Mouse (Mus musculus): ENCODE results near the gene Ifi211. TPM values are rescaled to one million over a fixed set of nuclear protein-coding genes. Genes with fewer than 3 reads are reported as not detected.
"Not testable (repeated sequence)": the region's sequence is repeated elsewhere in the genome, so short reads cannot be mapped to it uniquely, and the experiment has no call there.

The Ifi211 gene
- polyA plus RNA-seq (2015; fragmentation: Nextera tagmentation; extraction: Ambion mirVana), result 1.1 and 1.5 TPM in 2 replicates

DNA sequence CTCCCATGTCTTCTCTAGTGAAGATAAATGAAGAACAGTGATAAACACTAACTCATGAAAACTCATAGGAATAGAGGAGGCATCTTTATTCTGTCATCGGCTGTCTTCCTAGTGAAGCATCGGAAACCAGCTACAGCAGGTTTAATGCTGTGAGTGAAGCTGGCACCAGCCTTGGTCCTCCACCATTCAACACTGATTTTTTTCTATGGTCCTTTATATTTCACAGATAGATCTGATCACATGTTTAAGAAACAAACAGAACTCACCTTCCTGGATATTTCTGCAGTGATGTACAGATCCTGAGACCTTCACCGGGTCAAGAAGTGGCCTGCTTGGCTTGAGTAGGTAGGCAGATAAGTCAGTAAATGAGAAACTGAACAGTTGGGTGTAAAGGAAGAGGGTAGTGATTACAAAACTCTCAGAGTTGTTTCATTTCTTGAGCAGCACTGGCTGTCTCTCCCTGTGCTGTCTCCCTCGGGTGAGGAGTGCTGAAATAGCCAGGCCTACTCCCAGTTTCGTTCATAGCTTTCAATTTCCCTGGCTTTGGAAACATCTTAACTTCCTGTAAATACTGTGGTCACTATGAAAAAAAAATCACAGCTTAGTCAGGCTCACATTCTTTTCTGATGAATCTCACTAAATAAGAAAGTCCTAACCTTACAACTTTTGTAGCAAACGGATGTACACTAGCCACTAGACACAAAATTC is at the start of gene Ifi211:
Gene Ifi211, minus strand, starts transcription at position 499 of the 708 bp plus-strand sequence.
- not testable (repeated sequence) for H3K4me1 ChIP-seq (ENCODE audit: control insufficient read depth, insufficient read depth, low read length); H3K4me2 ChIP-seq (ENCODE audit: low read depth, low read length); H3K9me3 ChIP-seq (replicated peaks; ENCODE audit: control insufficient read depth, low read length); H3K36me3 ChIP-seq (ENCODE audit: control insufficient read depth, insufficient read depth, low read length); ATAC-seq (ENCODE audit: insufficient read depth, low FRiP score); H3K9ac ChIP-seq (ENCODE audit: low read length); H3K4me3 ChIP-seq (replicated peaks; ENCODE audit: low read length); H3K27ac ChIP-seq (ENCODE audit: low read length); H3K27me3 ChIP-seq (ENCODE audit: control insufficient read depth, insufficient read depth, low read length)
- 69% methylated on average over 6 of the region's 6 CpGs for WGBS

DNA sequence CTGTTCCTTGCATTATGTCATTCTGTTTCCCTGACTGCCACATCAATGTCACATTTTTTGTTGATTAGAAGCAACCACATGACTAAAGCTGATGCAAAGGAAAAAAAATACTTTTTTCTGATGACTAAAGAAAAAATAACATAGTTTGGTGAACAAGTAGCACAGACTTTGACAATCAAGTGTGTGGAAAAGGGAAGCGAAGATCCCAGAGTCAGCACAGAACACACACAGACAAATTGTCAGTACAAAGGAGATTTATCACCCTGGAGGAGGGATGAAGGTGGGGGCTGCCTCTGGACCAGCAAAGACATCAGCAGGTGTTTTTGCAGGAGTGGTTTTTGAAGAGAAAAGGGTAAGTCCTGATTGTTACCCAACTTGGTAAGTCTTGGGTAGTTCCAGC is 48.6 kb upstream of the Ifi211 start:
- not testable (repeated sequence) for H3K27me3 ChIP-seq (ENCODE audit: control insufficient read depth, insufficient read depth, low read length); H3K9me3 ChIP-seq (replicated peaks; ENCODE audit: control insufficient read depth, low read length); H3K4me3 ChIP-seq (replicated peaks; ENCODE audit: low read length); H3K9ac ChIP-seq (ENCODE audit: low read length); H3K27ac ChIP-seq (ENCODE audit: low read length); H3K36me3 ChIP-seq (ENCODE audit: control insufficient read depth, insufficient read depth, low read length); H3K4me2 ChIP-seq (ENCODE audit: low read depth, low read length); ATAC-seq (ENCODE audit: insufficient read depth, low FRiP score); H3K4me1 ChIP-seq (ENCODE audit: control insufficient read depth, insufficient read depth, low read length)
- WGBS, result 68% methylated on average over 1 of the region's 1 CpGs

DNA sequence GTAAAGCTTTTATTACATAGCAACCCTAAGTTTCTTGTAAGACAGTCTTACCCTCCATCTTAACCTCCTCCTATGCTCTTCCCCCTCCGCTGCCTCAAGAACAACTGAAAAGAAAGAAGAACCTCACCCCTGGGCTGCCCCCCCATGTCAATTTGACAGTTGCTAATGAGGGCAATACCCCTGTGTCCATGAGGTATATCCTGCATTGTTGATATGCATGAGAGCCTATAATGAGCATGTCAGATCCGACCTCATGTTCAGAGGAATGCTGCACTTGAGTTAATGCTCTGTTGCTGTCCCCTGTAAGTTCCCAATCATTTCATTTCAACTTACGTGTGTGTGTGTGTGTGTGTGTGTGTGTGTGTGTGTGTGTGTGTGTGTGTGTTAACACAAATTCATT is 47.2 kb upstream of the Ifi211 start:
- 68% methylated on average over 3 of the region's 3 CpGs for WGBS
- H3K4me3 ChIP-seq (replicated peaks; ENCODE audit: low read length); H3K4me2 ChIP-seq (ENCODE audit: low read depth, low read length); H3K36me3 ChIP-seq (ENCODE audit: control insufficient read depth, insufficient read depth, low read length); H3K4me1 ChIP-seq (ENCODE audit: control insufficient read depth, insufficient read depth, low read length); H3K9ac ChIP-seq (ENCODE audit: low read length); ATAC-seq (ENCODE audit: insufficient read depth, low FRiP score); H3K27me3 ChIP-seq (ENCODE audit: control insufficient read depth, insufficient read depth, low read length); H3K9me3 ChIP-seq (replicated peaks; ENCODE audit: control insufficient read depth, low read length); H3K27ac ChIP-seq (ENCODE audit: low read length): not testable (repeated sequence)

DNA sequence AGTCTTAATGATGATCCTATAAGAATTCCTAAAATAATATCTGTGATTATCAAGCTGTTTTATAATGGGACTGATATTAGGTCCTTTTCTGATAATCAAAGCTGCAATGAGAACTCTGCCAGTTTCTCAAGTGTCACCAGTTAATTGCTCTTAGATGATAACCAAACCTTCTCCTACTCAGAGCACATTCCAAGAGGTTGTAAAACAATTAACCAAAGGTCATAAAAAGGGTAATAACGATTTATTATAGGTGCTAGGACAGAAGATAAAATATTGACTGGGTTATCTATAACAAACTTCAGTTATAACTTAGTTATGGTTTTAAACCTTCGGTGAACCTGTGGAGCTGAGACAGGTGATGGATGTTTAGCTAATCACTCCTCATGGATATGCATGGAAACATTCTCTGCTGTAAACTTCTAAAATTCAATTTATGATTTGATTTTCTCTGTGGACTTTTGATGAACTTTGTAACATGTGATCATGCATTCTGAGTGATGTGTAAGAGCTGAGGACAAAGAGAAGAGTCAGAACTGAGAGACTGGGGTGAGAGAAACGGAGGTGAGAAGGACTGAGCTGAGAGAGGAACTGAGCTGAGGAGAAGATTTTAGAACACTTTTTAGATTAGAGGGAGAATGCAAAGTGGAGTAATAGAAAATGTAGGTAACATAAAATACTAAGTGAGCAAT is 43.1 kb upstream of the Ifi211 start:
- 26% methylated on average over 3 of the region's 3 CpGs for WGBS
- H3K27ac ChIP-seq (ENCODE audit: low read length); ATAC-seq (ENCODE audit: insufficient read depth, low FRiP score): not testable (repeated sequence)

DNA sequence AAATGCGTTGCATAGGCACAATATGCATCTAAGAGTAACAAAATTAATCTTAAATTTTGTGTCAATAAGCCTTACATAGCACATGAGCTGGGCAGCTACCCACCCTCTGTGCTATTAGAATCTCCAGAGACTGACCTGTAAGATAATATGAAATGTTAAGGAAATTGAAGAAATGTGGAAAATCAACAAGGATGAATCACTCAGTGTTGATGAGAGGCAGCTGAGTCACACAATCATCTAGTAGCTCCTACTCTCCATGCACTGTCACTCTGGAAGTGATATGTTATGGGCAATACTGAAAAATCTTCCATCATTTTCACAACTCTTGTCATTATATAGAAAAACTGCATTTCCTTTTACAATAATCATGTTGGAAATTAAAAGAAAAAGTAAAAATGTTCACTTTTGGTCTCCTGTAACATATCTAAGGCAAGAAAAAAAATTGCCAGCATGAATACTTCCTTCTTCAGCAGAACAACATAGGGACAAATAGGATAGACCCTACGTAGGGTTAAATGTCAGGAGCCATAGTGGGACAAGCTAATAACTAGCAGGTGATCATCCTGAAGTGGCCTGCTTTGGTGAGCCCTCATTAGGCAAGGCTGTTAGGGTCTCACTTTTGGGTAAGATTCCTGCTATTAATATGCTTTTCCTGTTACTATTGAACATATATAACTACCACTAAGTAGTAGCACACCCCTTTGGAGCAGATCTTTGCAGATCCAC is 42.4 kb upstream of the Ifi211 start:
- no peaks in the 10 kb centered on the region for H3K36me3 ChIP-seq (ENCODE audit: control insufficient read depth, insufficient read depth, low read length)
- H3K9ac ChIP-seq (ENCODE audit: low read length), result no peak overlapping the region
- H3K9me3 ChIP-seq (replicated peaks; ENCODE audit: control insufficient read depth, low read length), result no peaks in the 10 kb centered on the region
- ATAC-seq (ENCODE audit: insufficient read depth, low FRiP score), result no peak
- no peak overlapping the region for H3K27ac ChIP-seq (ENCODE audit: low read length)
- no peaks in the 10 kb centered on the region for H3K27me3 ChIP-seq (ENCODE audit: control insufficient read depth, insufficient read depth, low read length)
- 82% methylated on average over 2 of the region's 2 CpGs for WGBS
- H3K4me1 ChIP-seq (ENCODE audit: control insufficient read depth, insufficient read depth, low read length), result no peaks in the 10 kb centered on the region
- H3K4me2 ChIP-seq (ENCODE audit: low read depth, low read length), result no peak overlapping the region
- no peak overlapping the region for H3K4me3 ChIP-seq (replicated peaks; ENCODE audit: low read length)

More for the DNA sequence above, 43.1 kb upstream of the Ifi211 start:
- H3K4me2 ChIP-seq (ENCODE audit: low read depth, low read length); H3K4me1 ChIP-seq (ENCODE audit: control insufficient read depth, insufficient read depth, low read length); H3K36me3 ChIP-seq (ENCODE audit: control insufficient read depth, insufficient read depth, low read length); H3K4me3 ChIP-seq (replicated peaks; ENCODE audit: low read length); H3K9ac ChIP-seq (ENCODE audit: low read length); H3K27me3 ChIP-seq (ENCODE audit: control insufficient read depth, insufficient read depth, low read length); H3K9me3 ChIP-seq (replicated peaks; ENCODE audit: control insufficient read depth, low read length): not testable (repeated sequence)

DNA sequence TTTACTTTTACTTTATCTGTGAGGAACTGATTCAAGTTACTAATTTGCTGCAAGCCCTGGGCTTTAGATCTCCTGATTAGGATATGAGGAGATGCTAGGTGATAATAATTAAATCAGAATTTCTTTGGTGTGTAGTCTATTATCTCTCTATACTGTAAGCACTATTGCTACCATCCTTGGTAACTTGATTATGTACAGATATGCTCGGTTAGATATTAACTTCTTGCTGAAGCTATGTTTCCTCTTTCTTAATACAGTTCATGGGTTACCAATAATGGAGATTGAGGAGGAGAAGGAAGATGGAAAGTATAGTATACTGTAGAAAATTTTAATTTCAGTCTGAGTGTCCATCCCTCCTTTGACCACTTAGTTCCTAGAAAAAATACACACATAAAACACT is 40.7 kb upstream of the Ifi211 start:
- H3K4me3 ChIP-seq (replicated peaks; ENCODE audit: low read length), result no peak overlapping the region
- no peaks in the 10 kb centered on the region for H3K27me3 ChIP-seq (ENCODE audit: control insufficient read depth, insufficient read depth, low read length)
- H3K9me3 ChIP-seq (replicated peaks; ENCODE audit: control insufficient read depth, low read length), result no peaks in the 10 kb centered on the region
- no peak for ATAC-seq (ENCODE audit: insufficient read depth, low FRiP score)
- no peak overlapping the region for H3K27ac ChIP-seq (ENCODE audit: low read length)
- no peak overlapping the region for H3K9ac ChIP-seq (ENCODE audit: low read length)
- no peaks in the 10 kb centered on the region for H3K36me3 ChIP-seq (ENCODE audit: control insufficient read depth, insufficient read depth, low read length)
- H3K4me1 ChIP-seq (ENCODE audit: control insufficient read depth, insufficient read depth, low read length), result no peaks in the 10 kb centered on the region
- H3K4me2 ChIP-seq (ENCODE audit: low read depth, low read length), result no peak overlapping the region
- 74% methylated on average over 1 of the region's 1 CpGs for WGBS

DNA sequence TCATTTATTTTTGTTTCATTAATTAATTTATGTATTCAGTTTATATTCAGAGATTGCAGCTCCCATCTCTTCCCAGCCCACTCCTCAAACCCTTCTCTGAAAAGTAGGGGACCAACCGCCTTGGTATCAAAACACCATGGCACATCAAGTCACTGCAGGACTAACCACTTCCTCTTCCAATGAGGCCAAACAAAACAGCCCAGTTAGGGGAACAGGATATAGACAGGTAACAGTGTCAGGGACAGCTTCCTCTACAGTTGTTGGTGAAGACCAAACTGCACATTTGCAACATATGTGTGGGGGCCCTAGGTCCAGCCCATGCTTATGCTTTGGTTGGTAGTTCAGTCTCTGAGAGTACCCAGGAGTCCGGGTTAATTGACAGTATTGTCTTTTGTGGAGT is 36.2 kb upstream of the Ifi211 start:
- 78% methylated on average over 2 of the region's 2 CpGs for WGBS
- H3K4me2 ChIP-seq (ENCODE audit: low read depth, low read length); H3K27ac ChIP-seq (ENCODE audit: low read length); H3K4me3 ChIP-seq (replicated peaks; ENCODE audit: low read length); H3K4me1 ChIP-seq (ENCODE audit: control insufficient read depth, insufficient read depth, low read length); H3K9ac ChIP-seq (ENCODE audit: low read length); ATAC-seq (ENCODE audit: insufficient read depth, low FRiP score); H3K27me3 ChIP-seq (ENCODE audit: control insufficient read depth, insufficient read depth, low read length); H3K9me3 ChIP-seq (replicated peaks; ENCODE audit: control insufficient read depth, low read length); H3K36me3 ChIP-seq (ENCODE audit: control insufficient read depth, insufficient read depth, low read length): not testable (repeated sequence)

DNA sequence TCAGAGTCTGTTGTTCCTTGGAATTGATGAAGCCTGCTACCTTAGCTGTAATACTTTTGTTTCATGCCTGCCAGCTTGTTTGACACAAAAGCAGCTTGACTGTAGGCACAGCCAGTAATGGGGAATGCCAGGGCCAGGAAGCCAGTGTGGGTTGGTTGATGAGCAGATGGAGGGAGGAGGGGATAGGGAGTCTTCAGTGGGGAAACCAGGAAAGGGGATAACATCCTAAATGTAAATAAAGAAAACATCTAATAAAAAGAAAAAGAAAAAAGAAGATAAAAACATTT is 29.9 kb upstream of the Ifi211 start:
- H3K4me1 ChIP-seq (ENCODE audit: control insufficient read depth, insufficient read depth, low read length); H3K9me3 ChIP-seq (replicated peaks; ENCODE audit: control insufficient read depth, low read length); H3K9ac ChIP-seq (ENCODE audit: low read length); ATAC-seq (ENCODE audit: insufficient read depth, low FRiP score); H3K27ac ChIP-seq (ENCODE audit: low read length); H3K27me3 ChIP-seq (ENCODE audit: control insufficient read depth, insufficient read depth, low read length); H3K4me3 ChIP-seq (replicated peaks; ENCODE audit: low read length); H3K4me2 ChIP-seq (ENCODE audit: low read depth, low read length); H3K36me3 ChIP-seq (ENCODE audit: control insufficient read depth, insufficient read depth, low read length): not testable (repeated sequence)

DNA sequence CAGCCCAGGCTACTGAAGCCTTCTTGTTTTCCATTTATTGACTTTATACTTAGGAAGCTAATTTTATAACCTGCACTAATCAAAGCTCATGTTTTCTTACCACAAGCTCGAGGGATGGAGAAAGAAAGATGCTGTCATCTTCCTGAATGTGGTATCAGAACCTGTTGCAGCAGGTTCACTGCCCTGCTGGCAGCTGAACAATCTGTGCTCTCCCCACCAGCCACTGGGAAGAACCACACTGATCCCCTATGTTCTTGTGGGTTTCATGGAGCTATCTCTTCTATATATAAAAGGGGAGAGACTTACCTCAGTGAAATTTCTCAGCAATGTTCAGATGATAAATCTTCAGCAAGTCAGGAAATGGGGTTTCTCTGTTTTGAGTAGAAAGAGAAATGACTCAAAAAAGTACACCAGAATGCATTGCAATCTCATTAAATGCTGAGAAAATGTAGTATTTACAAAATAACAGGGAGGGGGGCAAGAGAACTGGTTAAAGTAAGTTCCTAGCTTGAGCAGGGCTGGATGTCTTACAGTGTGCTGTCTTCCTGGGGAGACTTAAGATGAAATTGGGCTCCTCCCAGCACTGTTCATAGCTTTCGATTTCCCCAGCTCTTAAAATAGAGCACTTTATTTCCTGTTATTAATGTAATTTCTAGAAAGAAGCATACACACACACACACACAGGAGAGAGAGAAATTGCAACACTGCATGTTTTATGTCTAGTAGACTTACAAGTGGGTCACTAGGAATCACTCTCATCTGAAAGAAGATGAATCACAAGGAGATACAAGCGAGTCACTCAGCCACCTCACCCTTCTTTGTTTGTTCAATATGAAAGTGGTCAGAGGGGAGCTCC is 29.3 kb upstream of the Ifi211 start, which contains the start of the genes Mndal and Ifi203:
Gene Mndal, minus strand, starts transcription at position 568 of the 856 bp plus-strand sequence.
Gene Ifi203, minus strand, starts transcription at position 749 of the 856 bp plus-strand sequence.
- not testable (repeated sequence) for H3K9me3 ChIP-seq (replicated peaks; ENCODE audit: control insufficient read depth, low read length); H3K4me2 ChIP-seq (ENCODE audit: low read depth, low read length); H3K27ac ChIP-seq (ENCODE audit: low read length); H3K9ac ChIP-seq (ENCODE audit: low read length); H3K27me3 ChIP-seq (ENCODE audit: control insufficient read depth, insufficient read depth, low read length); ATAC-seq (ENCODE audit: insufficient read depth, low FRiP score); H3K36me3 ChIP-seq (ENCODE audit: control insufficient read depth, insufficient read depth, low read length); H3K4me3 ChIP-seq (replicated peaks; ENCODE audit: low read length); H3K4me1 ChIP-seq (ENCODE audit: control insufficient read depth, insufficient read depth, low read length)
- 53% methylated on average over 3 of the region's 3 CpGs for WGBS

Data from stomach, embryonic 16.5 days (tissue).